Mouse (Mus musculus): ENCODE data around the gene Itga6. TPM values are rescaled to one million over a fixed set of nuclear protein-coding genes. Genes with fewer than 3 reads are reported as not detected.

The Itga6 gene
- polyA plus RNA-seq, 1 experiment from 2014 or later = 22.3 TPM

DNA sequence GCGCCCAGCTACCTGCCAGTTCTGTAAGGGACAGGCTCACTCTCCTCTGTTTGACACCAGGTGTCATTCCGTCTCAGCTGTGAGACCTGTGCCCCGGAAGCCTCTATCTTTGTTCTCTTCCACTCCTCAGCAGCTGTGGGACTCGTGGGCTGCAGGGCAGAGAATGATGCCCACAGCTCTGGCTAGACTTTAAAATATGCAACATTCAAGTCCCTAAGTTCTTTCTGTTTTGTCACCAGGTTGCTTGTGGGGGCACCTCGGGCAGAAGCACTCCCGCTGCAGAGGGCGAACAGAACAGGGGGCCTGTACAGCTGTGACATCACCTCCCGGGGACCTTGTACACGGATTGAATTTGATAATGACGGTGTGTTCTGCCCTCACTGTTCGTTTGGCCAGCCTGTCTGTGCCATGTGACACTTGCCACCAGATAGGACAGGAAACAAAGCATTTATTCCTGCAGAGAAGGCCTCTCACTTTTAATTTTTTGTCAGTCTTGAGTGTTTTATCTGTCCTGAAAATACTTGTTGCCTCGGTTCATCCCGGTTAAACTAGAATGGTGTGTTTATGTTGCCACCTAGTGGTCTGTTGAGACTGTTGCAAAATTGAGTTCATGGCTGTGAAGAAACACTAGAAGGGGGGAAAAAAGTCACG is 71.1 kb downstream of the Itga6 start:
- DNase-seq (ENCODE audit: low spot score) (no peak), ATAC-seq (replicated peaks; ENCODE audit: low FRiP score) (no peak; the same call in 1 of the 2 replicates)
- Histone ChIP-seq H3K27me3 (replicated peaks; ENCODE audit: control insufficient read depth, insufficient read depth, low read length) (no peaks in the 10 kb centered on the region; the same call in 1 of the 2 replicates), H3K9ac (ENCODE audit: low read depth, low read length) (0 out of 2 replicates have a peak overlapping the region, but pooled peaks have one; percentile 6), H3K4me3 (ENCODE audit: low read depth, low read length) (no peak overlapping the region), H3K36me3 (ENCODE audit: control insufficient read depth, insufficient read depth, low read length) (no peaks in the 10 kb centered on the region), H3K4me2 (peak overlapping the region; percentile 43), H3K4me1 (replicated peaks; ENCODE audit: control insufficient read depth, insufficient read depth, low read length) (peaks cover 26% of the 10 kb centered on the region), H3K9me3 (ENCODE audit: control insufficient read depth, low read length) (no peaks in the 10 kb centered on the region), H3K27ac (ENCODE audit: low read depth, low read length) (no peak overlapping the region)
- WGBS = 32% methylated on average over 14 of the region's 14 CpGs

DNA sequence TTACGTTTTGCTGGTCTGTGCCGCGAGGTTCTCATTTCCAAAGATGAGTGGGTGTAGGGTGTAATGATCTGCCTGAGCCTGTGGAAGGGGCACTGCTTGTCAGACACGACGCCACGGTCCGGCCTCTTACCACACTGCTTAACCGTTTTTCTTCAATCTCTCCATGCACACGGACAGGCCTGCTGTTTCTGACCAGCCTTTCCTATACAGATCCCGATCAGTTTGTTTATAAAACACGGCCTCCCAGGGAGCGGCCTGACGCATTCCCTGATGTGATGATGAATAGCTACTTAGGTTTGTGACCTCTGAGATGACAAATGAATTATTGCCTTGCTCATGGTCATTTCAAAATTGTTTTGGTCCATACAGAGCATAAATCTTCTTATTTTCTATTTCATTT is 78.7 kb downstream of the Itga6 start:
- Histone ChIP-seq H3K36me3 (ENCODE audit: control insufficient read depth, insufficient read depth, low read length) (no peaks in the 10 kb centered on the region), H3K9ac (ENCODE audit: low read depth, low read length) (no peak overlapping the region), H3K4me3 (ENCODE audit: low read depth, low read length) (no peak overlapping the region), H3K27ac (ENCODE audit: low read depth, low read length) (no peak overlapping the region), H3K4me2 (no peak overlapping the region), H3K27me3 (replicated peaks; ENCODE audit: control insufficient read depth, insufficient read depth, low read length) (no peaks in the 10 kb centered on the region), H3K4me1 (replicated peaks; ENCODE audit: control insufficient read depth, insufficient read depth, low read length) (no peaks in the 10 kb centered on the region), H3K9me3 (ENCODE audit: control insufficient read depth, low read length) (no peaks in the 10 kb centered on the region)
- ATAC-seq (replicated peaks; ENCODE audit: low FRiP score) (no peak), DNase-seq (ENCODE audit: low spot score) (no peak)
- WGBS = 79% methylated on average over 13 of the region's 13 CpGs

DNA sequence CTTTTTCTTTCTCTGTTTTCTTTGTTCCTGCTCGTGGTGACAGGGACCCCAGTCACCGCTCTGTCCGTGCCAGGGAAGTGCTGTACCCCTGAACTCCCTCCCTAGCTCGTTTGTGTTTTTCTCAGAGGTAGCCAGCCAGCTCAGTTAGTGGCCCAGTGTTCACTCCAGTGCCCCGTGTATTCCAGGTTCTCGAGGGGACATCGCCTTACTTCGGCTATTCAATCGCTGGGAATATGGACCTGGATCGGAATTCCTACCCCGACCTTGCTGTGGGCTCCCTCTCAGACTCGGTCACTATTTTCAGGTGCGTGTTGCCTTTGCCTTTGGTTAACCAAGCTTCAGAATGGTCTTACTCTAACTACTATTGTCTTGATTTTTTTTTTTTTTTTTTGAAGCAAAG is 82.3 kb downstream of the Itga6 start:
- Histone ChIP-seq H3K27ac (ENCODE audit: low read depth, low read length) (no peak overlapping the region), H3K4me1 (replicated peaks; ENCODE audit: control insufficient read depth, insufficient read depth, low read length) (no peaks in the 10 kb centered on the region), H3K9ac (ENCODE audit: low read depth, low read length) (no peak overlapping the region), H3K27me3 (replicated peaks; ENCODE audit: control insufficient read depth, insufficient read depth, low read length) (no peaks in the 10 kb centered on the region), H3K9me3 (ENCODE audit: control insufficient read depth, low read length) (no peaks in the 10 kb centered on the region), H3K4me3 (ENCODE audit: low read depth, low read length) (no peak overlapping the region), H3K4me2 (no peak overlapping the region), H3K36me3 (ENCODE audit: control insufficient read depth, insufficient read depth, low read length) (no peaks in the 10 kb centered on the region)
- ATAC-seq (replicated peaks; ENCODE audit: low FRiP score) (no peak), DNase-seq (ENCODE audit: low spot score) (no peak)
- 86% methylated on average over 13 of the region's 13 CpGs for WGBS

DNA sequence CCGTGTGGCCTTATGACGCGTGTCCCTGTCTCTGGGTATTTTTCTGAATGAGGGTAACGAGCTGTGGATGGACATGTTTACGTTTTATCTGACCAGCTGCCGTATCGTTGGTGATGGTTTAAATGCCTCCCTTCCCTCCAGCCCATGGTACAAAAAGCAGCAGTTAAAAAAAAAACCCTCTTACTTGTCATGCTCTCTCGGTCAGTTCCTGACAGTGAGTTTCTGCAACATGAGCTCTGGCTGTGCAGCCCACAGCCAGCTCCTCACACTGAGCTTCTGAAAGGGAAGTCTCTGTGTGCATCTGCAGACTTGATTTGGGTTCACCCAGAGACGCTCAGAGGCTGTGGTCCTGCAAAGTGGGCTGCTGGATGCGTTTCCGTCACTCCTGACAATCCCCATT is 83.5 kb downstream of the Itga6 start:
- DNase-seq (ENCODE audit: low spot score) (no peak), ATAC-seq (replicated peaks; ENCODE audit: low FRiP score) (no peak)
- WGBS = 77% methylated on average over 11 of the region's 11 CpGs
- Histone ChIP-seq H3K4me1 (replicated peaks; ENCODE audit: control insufficient read depth, insufficient read depth, low read length) (no peaks in the 10 kb centered on the region), H3K4me2 (no peak overlapping the region), H3K36me3 (ENCODE audit: control insufficient read depth, insufficient read depth, low read length) (no peaks in the 10 kb centered on the region), H3K9me3 (ENCODE audit: control insufficient read depth, low read length) (no peaks in the 10 kb centered on the region), H3K27ac (ENCODE audit: low read depth, low read length) (no peak overlapping the region), H3K9ac (ENCODE audit: low read depth, low read length) (no peak overlapping the region), H3K27me3 (replicated peaks; ENCODE audit: control insufficient read depth, insufficient read depth, low read length) (no peaks in the 10 kb centered on the region), H3K4me3 (ENCODE audit: low read depth, low read length) (no peak overlapping the region)

DNA sequence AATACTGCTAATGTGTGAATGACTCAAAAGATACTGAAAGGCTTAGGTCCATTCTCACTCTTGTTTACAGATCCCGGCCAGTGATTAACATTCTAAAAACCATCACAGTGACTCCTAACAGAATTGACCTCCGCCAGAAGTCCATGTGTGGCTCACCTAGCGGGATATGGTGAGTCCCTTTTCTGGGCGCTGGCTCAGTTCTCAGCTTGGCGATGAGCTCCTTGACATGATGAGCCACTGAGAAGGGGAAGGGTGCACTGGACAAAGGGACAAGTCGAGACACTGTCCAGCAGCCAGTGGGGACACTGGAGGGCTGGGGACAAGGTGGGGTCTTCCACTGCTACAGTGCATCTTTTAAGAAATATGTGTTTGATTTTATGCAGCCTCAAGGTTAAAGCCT is 88.2 kb downstream of the Itga6 start:
- no peaks in the 10 kb centered on the region for H3K27me3 ChIP-seq (replicated peaks; ENCODE audit: control insufficient read depth, insufficient read depth, low read length)
- 76% methylated on average over 6 of the region's 6 CpGs for WGBS
- no peak overlapping the region for H3K9ac ChIP-seq (ENCODE audit: low read depth, low read length)
- H3K27ac ChIP-seq (ENCODE audit: low read depth, low read length) = no peak overlapping the region
- no peak overlapping the region for H3K4me2 ChIP-seq
- no peaks in the 10 kb centered on the region for H3K4me1 ChIP-seq (replicated peaks; ENCODE audit: control insufficient read depth, insufficient read depth, low read length)
- ATAC-seq (replicated peaks; ENCODE audit: low FRiP score) (no peak), DNase-seq (ENCODE audit: low spot score) (no peak)
- H3K36me3 ChIP-seq (ENCODE audit: control insufficient read depth, insufficient read depth, low read length) = no peaks in the 10 kb centered on the region
- no peak overlapping the region for H3K4me3 ChIP-seq (ENCODE audit: low read depth, low read length)
- H3K9me3 ChIP-seq (ENCODE audit: control insufficient read depth, low read length) = no peaks in the 10 kb centered on the region

DNA sequence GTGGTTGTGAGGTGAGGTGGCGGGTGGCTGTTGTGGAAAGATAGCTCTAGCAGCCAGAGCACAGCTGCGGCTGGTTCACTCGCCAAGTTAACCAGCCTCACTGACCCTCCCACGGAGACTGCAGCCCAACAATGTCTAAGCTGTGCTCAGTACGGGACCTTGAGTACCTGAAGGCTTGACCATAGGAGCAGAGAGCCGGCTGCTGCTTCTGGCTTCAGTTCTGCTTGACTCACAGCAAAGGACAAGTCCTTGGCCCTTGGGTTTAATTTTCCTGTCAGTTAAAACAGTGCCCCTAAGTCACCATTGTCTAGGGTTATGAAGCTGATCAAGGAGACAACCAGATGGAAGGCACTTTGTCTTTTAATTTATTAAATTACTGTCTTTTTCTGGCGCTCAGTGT is 89.0 kb downstream of the Itga6 start:
- 79% methylated on average over 7 of the region's 7 CpGs for WGBS
- Histone ChIP-seq H3K9ac (ENCODE audit: low read depth, low read length) (no peak overlapping the region), H3K36me3 (ENCODE audit: control insufficient read depth, insufficient read depth, low read length) (no peaks in the 10 kb centered on the region), H3K4me1 (replicated peaks; ENCODE audit: control insufficient read depth, insufficient read depth, low read length) (no peaks in the 10 kb centered on the region), H3K27me3 (replicated peaks; ENCODE audit: control insufficient read depth, insufficient read depth, low read length) (no peaks in the 10 kb centered on the region), H3K4me3 (ENCODE audit: low read depth, low read length) (no peak overlapping the region), H3K4me2 (no peak overlapping the region), H3K9me3 (ENCODE audit: control insufficient read depth, low read length) (no peaks in the 10 kb centered on the region), H3K27ac (ENCODE audit: low read depth, low read length) (no peak overlapping the region)
- DNase-seq (ENCODE audit: low spot score) (no peak), ATAC-seq (replicated peaks; ENCODE audit: low FRiP score) (no peak)

DNA sequence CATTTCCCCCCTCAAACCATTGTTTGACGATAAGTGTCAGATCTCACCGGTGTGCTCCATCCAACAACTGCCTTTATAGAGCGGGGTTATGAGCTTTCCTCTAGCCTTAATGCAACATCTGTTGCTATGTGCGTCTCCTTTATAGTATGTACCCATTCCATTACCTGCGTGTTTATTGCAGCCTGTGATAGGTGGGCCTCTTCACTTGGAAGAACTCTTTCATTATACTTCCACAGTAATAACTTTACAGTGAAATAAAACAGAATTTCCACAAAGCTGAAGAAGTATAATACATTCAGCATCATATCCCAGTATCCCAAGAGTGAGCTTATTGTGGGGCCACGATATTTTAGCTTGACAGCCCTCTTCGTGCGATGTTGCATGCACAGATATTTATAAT is 90.1 kb downstream of the Itga6 start:
- WGBS = 88% methylated on average over 8 of the region's 8 CpGs
- DNase-seq (ENCODE audit: low spot score) = no peak
- no peaks in the 10 kb centered on the region for H3K36me3 ChIP-seq (ENCODE audit: control insufficient read depth, insufficient read depth, low read length)

DNA sequence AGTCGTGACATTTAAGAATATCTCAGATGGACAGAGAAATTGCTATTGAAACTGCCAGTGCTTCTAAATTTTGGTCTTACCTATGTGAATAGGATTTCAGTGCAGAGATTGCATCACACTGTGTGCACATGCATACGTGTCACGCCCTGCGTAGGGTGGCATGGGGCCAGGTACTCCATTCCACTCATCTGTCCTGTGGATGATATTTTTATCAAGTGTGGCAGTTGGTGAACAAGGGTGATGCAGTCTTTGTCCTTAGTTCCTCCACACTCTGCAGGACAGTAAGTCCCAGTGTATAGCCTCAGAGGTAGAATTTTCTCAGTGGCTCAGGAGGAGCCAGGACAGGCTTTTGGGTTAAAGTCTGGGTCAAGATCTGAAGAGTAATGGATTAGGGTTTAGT is 90.8 kb downstream of the Itga6 start:
- H3K36me3 ChIP-seq (ENCODE audit: control insufficient read depth, insufficient read depth, low read length) = no peaks in the 10 kb centered on the region

More for the DNA sequence above, 90.1 kb downstream of the Itga6 start:
- no peak overlapping the region for H3K4me2 ChIP-seq
- no peaks in the 10 kb centered on the region for H3K27me3 ChIP-seq (replicated peaks; ENCODE audit: control insufficient read depth, insufficient read depth, low read length)
- no peak overlapping the region for H3K27ac ChIP-seq (ENCODE audit: low read depth, low read length)
- no peak for ATAC-seq (replicated peaks; ENCODE audit: low FRiP score)
- H3K4me3 ChIP-seq (ENCODE audit: low read depth, low read length) = no peak overlapping the region
- no peaks in the 10 kb centered on the region for H3K9me3 ChIP-seq (ENCODE audit: control insufficient read depth, low read length)
- H3K4me1 ChIP-seq (replicated peaks; ENCODE audit: control insufficient read depth, insufficient read depth, low read length) = no peaks in the 10 kb centered on the region
- no peak overlapping the region for H3K9ac ChIP-seq (ENCODE audit: low read depth, low read length)

DNA sequence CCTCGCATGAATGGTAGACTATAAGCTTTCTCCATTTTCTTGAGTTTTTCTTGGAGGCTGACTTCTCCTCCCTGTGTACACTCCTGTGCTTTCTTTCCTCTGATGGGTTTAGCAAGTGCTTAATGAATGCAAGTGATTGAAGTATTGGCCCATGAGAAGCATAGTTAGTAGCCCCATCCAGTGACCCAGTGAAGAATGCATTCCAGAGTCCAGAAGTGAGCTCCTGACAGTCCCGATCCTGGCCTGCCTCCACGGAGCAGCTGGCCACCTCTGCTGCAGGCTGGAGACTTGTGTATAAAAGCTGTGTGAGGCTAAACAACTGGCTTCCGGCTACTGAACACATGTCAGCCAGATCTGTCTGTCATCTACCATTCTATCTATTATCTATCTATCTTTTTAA is 91.8 kb downstream of the Itga6 start:
- no peak overlapping the region for H3K4me3 ChIP-seq (ENCODE audit: low read depth, low read length)
- H3K9me3 ChIP-seq (ENCODE audit: control insufficient read depth, low read length) = no peaks in the 10 kb centered on the region
- H3K27me3 ChIP-seq (replicated peaks; ENCODE audit: control insufficient read depth, insufficient read depth, low read length) = no peaks in the 10 kb centered on the region
- H3K9ac ChIP-seq (ENCODE audit: low read depth, low read length) = no peak overlapping the region
- H3K36me3 ChIP-seq (ENCODE audit: control insufficient read depth, insufficient read depth, low read length) = no peaks in the 10 kb centered on the region
- ATAC-seq (replicated peaks; ENCODE audit: low FRiP score) (no peak), DNase-seq (ENCODE audit: low spot score) (no peak)
- H3K27ac ChIP-seq (ENCODE audit: low read depth, low read length) = no peak overlapping the region
- H3K4me1 ChIP-seq (replicated peaks; ENCODE audit: control insufficient read depth, insufficient read depth, low read length) = no peaks in the 10 kb centered on the region
- no peak overlapping the region for H3K4me2 ChIP-seq
- WGBS = 84% methylated on average over 4 of the region's 4 CpGs

More for the DNA sequence above, 90.8 kb downstream of the Itga6 start:
- H3K9me3 ChIP-seq (ENCODE audit: control insufficient read depth, low read length) = no peaks in the 10 kb centered on the region
- H3K4me3 ChIP-seq (ENCODE audit: low read depth, low read length) = no peak overlapping the region
- H3K27me3 ChIP-seq (replicated peaks; ENCODE audit: control insufficient read depth, insufficient read depth, low read length) = no peaks in the 10 kb centered on the region
- WGBS = 87% methylated on average over 4 of the region's 4 CpGs
- no peak overlapping the region for H3K27ac ChIP-seq (ENCODE audit: low read depth, low read length)
- no peak overlapping the region for H3K9ac ChIP-seq (ENCODE audit: low read depth, low read length)
- no peak overlapping the region for H3K4me2 ChIP-seq
- ATAC-seq (replicated peaks; ENCODE audit: low FRiP score) (no peak), DNase-seq (ENCODE audit: low spot score) (no peak)
- no peaks in the 10 kb centered on the region for H3K4me1 ChIP-seq (replicated peaks; ENCODE audit: control insufficient read depth, insufficient read depth, low read length)

All from liver, embryonic 11.5 days (tissue).